Mouse (Mus musculus): Measurements from ENCODE around the gene 6030452D12Rik. TPM values are rescaled to one million over a fixed set of nuclear protein-coding genes. Genes with fewer than 3 reads are reported as not detected.
A peak's percentile ranks its signal among the peaks of the same experiment; 100 is the strongest.

6030452D12Rik gene
- total and polyA plus RNA-seq, 3 experiments: not detected

DNA sequence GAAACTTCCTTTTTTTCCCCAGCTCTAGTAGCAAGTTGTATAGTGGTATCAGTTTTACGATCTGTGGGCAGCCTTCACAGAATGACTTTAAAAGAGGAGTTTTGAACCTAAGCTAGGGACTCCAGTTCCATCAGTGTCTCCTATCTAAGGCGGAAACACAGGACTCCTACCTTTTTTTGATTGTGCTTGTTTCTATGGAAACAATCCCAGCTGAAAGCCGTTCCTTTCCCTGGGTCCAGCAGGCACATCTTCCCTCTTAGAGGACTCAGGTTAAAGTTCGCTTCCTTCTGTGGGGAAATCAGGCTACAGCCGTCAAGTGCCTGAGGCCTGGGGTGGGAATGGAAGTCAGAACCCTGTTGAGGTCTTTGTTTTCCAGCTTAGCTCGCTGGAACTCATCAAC lies 26.4 kb downstream of the 6030452D12Rik start:
- Histone ChIP-seq H3K4me2 (ENCODE audit: insufficient read depth, low read depth, poor library complexity, severe bottlenecking) (no peak overlapping the region), H3K27ac (ENCODE audit: insufficient read depth, low read depth) (no peak overlapping the region), H3K9me3 (replicated peaks; ENCODE audit: low read length) (peaks cover 3% of the 10 kb centered on the region), H3K36me3 (replicated peaks in 1 of 2; ENCODE audit: control insufficient read depth in 1 of 2, insufficient read depth in 1 of 2, low read length in 1 of 2) (no peaks in the 10 kb centered on the region), H3K4me1 (ENCODE audit: control insufficient read depth in 1 of 2, insufficient read depth in 2 of 2) (no peaks in the 10 kb centered on the region), H3K4me3 (replicated peaks in 1 of 3; ENCODE audit: low read depth in 2 of 3, low read length in 2 of 3, poor library complexity in 1 of 3) (no peak overlapping the region), H3K9ac (ENCODE audit: insufficient read depth, low read depth) (no peak overlapping the region), H3K27me3 (replicated peaks) (no peaks in the 10 kb centered on the region), H3K79me2 (replicated peaks; ENCODE audit: control insufficient read depth, extremely low read depth, insufficient read depth, poor library complexity, severe bottlenecking) (no peaks in the 10 kb centered on the region)
- TF ChIP-seq USF2 (conservative IDR thresholded peaks at IDR 0.05; ENCODE audit: low read depth, low read length) (no peak), KAT2A (IDR thresholded peaks at IDR 0.05; ENCODE audit: insufficient replicate concordance, low read length) (no peak), CHD1 (IDR thresholded peaks at IDR 0.05; ENCODE audit: low read depth, low read length) (no peak), USF1 (IDR thresholded peaks at IDR 0.05; ENCODE audit: low read depth, low read length) (no peak), EP300 (IDR thresholded peaks at IDR 0.05; ENCODE audit: low read length) (no peak), TBP (conservative IDR thresholded peaks at IDR 0.05; ENCODE audit: low read depth, low read length) (no peak), JUN (IDR thresholded peaks at IDR 0.05; ENCODE audit: insufficient read depth, low read depth, low read length) (no peak), MAFK (IDR thresholded peaks at IDR 0.05; ENCODE audit: insufficient replicate concordance, low read length) (no peak), ZMIZ1 (IDR thresholded peaks at IDR 0.05; ENCODE audit: low read depth, low read length) (no peak), CTCF (conservative IDR thresholded peaks at IDR 0.05 in 1 of 2, IDR thresholded peaks at IDR 0.05 in 1 of 2; ENCODE audit: low read depth in 2 of 2, low read length in 2 of 2) (no peak), ETS1 (conservative IDR thresholded peaks at IDR 0.05; ENCODE audit: low read depth, low read length) (no peak)
- dilution Hi-C loops (cut with MboI; ENCODE audit: extremely low pct_ligation_motif_present, extremely low pct_unique_long_range_greater_than_20kb, low sequenced_read_pairs): no loop called here
- no peak for DNase-seq (ENCODE audit: extremely low read depth)
- in situ Hi-C loops (cut with MboI; ENCODE audit: low pct_ligation_motif_present, low pct_unique_long_range_greater_than_20kb, low sequenced_read_pairs): no loop called here

GRCm38 (mm10) chr8:106527241-106528036 lies 27.1 kb downstream of the 6030452D12Rik start:
- no peaks in the 10 kb centered on the region for H3K27me3 ChIP-seq (replicated peaks)
- no peaks in the 10 kb centered on the region for H3K79me2 ChIP-seq (replicated peaks; ENCODE audit: control insufficient read depth, extremely low read depth, insufficient read depth, poor library complexity, severe bottlenecking)
- in situ Hi-C loops (cut with MboI; ENCODE audit: low pct_ligation_motif_present, low pct_unique_long_range_greater_than_20kb, low sequenced_read_pairs) (no loop called here), dilution Hi-C loops (cut with MboI; ENCODE audit: extremely low pct_ligation_motif_present, extremely low pct_unique_long_range_greater_than_20kb, low sequenced_read_pairs) (no loop called here)
- no peak overlapping the region for H3K9ac ChIP-seq (ENCODE audit: insufficient read depth, low read depth)
- DNase-seq (ENCODE audit: extremely low read depth): peak; percentile 14
- peaks cover 3% of the 10 kb centered on the region for H3K9me3 ChIP-seq (replicated peaks; ENCODE audit: low read length)
- no peak overlapping the region for H3K27ac ChIP-seq (ENCODE audit: insufficient read depth, low read depth)
- no peak overlapping the region for H3K4me2 ChIP-seq (ENCODE audit: insufficient read depth, low read depth, poor library complexity, severe bottlenecking)
- no peak overlapping the region for H3K4me3 ChIP-seq (replicated peaks in 1 of 3; ENCODE audit: low read depth in 2 of 3, low read length in 2 of 3, poor library complexity in 1 of 3)
- TF ChIP-seq RAD21 (IDR thresholded peaks at IDR 0.05; ENCODE audit: low read depth, low read length) (peak; percentile 3), CTCF (conservative IDR thresholded peaks at IDR 0.05 in 1 of 2, IDR thresholded peaks at IDR 0.05 in 1 of 2; ENCODE audit: low read depth in 2 of 2, low read length in 2 of 2) (peak; percentile 51 to 63), ELF1 (IDR thresholded peaks at IDR 0.05; ENCODE audit: low read depth, low read length) (no peak)
- no peaks in the 10 kb centered on the region for H3K36me3 ChIP-seq (replicated peaks in 1 of 2; ENCODE audit: control insufficient read depth in 1 of 2, insufficient read depth in 1 of 2, low read length in 1 of 2)
- no peaks in the 10 kb centered on the region for H3K4me1 ChIP-seq (ENCODE audit: control insufficient read depth in 1 of 2, insufficient read depth in 2 of 2)
